Mouse (Mus musculus) lung, adult 10 weeks (tissue): ENCODE results near the gene Tbc1d12. TPM values are rescaled to one million over a fixed set of nuclear protein-coding genes. Genes with fewer than 3 reads are reported as not detected.

ENCODE experiments used
- polyA plus RNA-seq: library from polyadenylated mRNA; stranded (reverse); fragments of 350-450 nt; fragmentation: Illumina TruSeq; extraction: RNeasy Lipid Tissue Mini Kit (QIAGEN cat#74804); gene quantifications from one replicate; pipeline ENCODE4 v1.2.3, GENCODE M21; 2014; ENCODE audit warnings: low read depth, low replicate concordance; ENCODE audit not compliant: insufficient read depth

The Tbc1d12 gene
- 3.6 TPM for polyA plus RNA-seq

GRCm38 (mm10) chr19:38836438-38837170 lies at the start of gene Tbc1d12:
TSS of gene Tbc1d12 (plus strand) at chr19:38836579.

GRCm38 (mm10) chr19:38818766-38819426 lies 17.5 kb upstream of the Tbc1d12 start, which contains the start of gene Noc3l:
TSS of gene Noc3l (minus strand) at chr19:38819237.

GRCm38 (mm10) chr19:38930788-38931565 lies 94.6 kb downstream of the Tbc1d12 start, which contains the start of gene Hells:
TSS of gene Hells (plus strand) at chr19:38930915.

Other genes with a start within 250 kb of the Tbc1d12 start
- 4.0 TPM for gene Noc3l, start 17.3 kb upstream of the Tbc1d12 start, polyA plus RNA-seq
- gene Hells, start 94.3 kb downstream of the Tbc1d12 start, polyA plus RNA-seq = 0.97 TPM
- 0.15 TPM for gene Cyp2c55, start 170.4 kb downstream of the Tbc1d12 start, polyA plus RNA-seq
- gene Cyp2c65, start 224.4 kb downstream of the Tbc1d12 start, polyA plus RNA-seq = not detected